In genomic region chr13:43236630-43237029, GRCm38 (mm10) we compare ENCODE assay signal across 8 mouse cellular contexts.
DNase-seq lines count a peak whose midpoint lies in the region; ATAC-seq and TF ChIP-seq lines count a peak whose summit lies in the region.

No protein-coding gene starts in this region.

- TF ChIP-seq RAD21 in MEL (IDR thresholded peaks at IDR 0.05; ENCODE audit: low read depth, low read length), result no peak

- H3K9me3 ChIP-seq in embryonic facial prominence, embryonic 13.5 days, result no peaks in the 10 kb centered on the region
- H3K9me3 ChIP-seq in embryonic facial prominence, embryonic 10.5 days, result no peaks in the 10 kb centered on the region
- H3K9me3 ChIP-seq in MEL (replicated peaks; ENCODE audit: insufficient read depth, low read length), result no peaks in the 10 kb centered on the region
- no peaks in the 10 kb centered on the region for H3K9me3 ChIP-seq in liver, embryonic 14.5 days (ENCODE audit: control insufficient read depth, low read length)

- no peak overlapping the region for H3K4me2 ChIP-seq in embryonic facial prominence, embryonic 13.5 days
- H3K4me2 ChIP-seq in liver, embryonic 14.5 days (ENCODE audit: low read depth), result peak overlapping the region; percentile 74

- no peaks in the 10 kb centered on the region for H3K27me3 ChIP-seq in embryonic facial prominence, embryonic 13.5 days
- H3K27me3 ChIP-seq in embryonic facial prominence, embryonic 10.5 days (replicated peaks; ENCODE audit: low read depth, poor library complexity, severe bottlenecking), result no peaks in the 10 kb centered on the region
- H3K27me3 ChIP-seq in MEL (ENCODE audit: control insufficient read depth in 1 of 2, insufficient read depth in 2 of 2, low read length in 2 of 2), result no peaks in the 10 kb centered on the region
- H3K27me3 ChIP-seq in liver, embryonic 14.5 days (ENCODE audit: control insufficient read depth, insufficient read depth, low read length), result no peaks in the 10 kb centered on the region

- TF ChIP-seq EP300 in MEL (IDR thresholded peaks at IDR 0.05; ENCODE audit: low read depth in 1 of 2, low read length in 2 of 2), result no peak
- TF ChIP-seq EP300 in liver, embryonic 14.5 days (IDR thresholded peaks at IDR 0.05; ENCODE audit: low read depth), result no peak; the same call in 1 of the 2 replicates

- DNase-seq in embryonic facial prominence, embryonic 10.5 days (ENCODE audit: low spot score), result no peak
- no peak for DNase-seq in MEL (ENCODE audit: low read depth, low spot score)
- DNase-seq in heart, postnatal 14 days, result peak; percentile 52 to 67
- no peak for DNase-seq in liver, embryonic 14.5 days (ENCODE audit: low read depth in 3 of 3, low spot score in 3 of 3)
- DNase-seq in thymus, postnatal 0 days (ENCODE audit: low spot score), result no peak
- DNase-seq in urinary bladder, postnatal 4 days (ENCODE audit: low spot score in 2 of 2), result no peak

- no peaks in the 10 kb centered on the region for H3K36me3 ChIP-seq in embryonic facial prominence, embryonic 13.5 days
- no peaks in the 10 kb centered on the region for H3K36me3 ChIP-seq in embryonic facial prominence, embryonic 10.5 days (replicated peaks)
- peaks cover 0 to 35% of the 10 kb centered on the region in 2 experiments; a peak in 2 of 4 replicates for H3K36me3 ChIP-seq in MEL (ENCODE audit: control insufficient read depth in 1 of 2, insufficient read depth in 2 of 2, low read length in 2 of 2)
- no peaks in the 10 kb centered on the region for H3K36me3 ChIP-seq in liver, embryonic 14.5 days (replicated peaks; ENCODE audit: control insufficient read depth, insufficient read depth, low read depth)

- TF ChIP-seq CTCF in MEL (IDR thresholded peaks at IDR 0.05 in 2 of 3, conservative IDR thresholded peaks at IDR 0.05 in 1 of 3; ENCODE audit: control insufficient read depth in 1 of 3, insufficient read depth in 1 of 3, low read depth in 2 of 3, low read length in 3 of 3, poor library complexity in 1 of 3, severe bottlenecking in 1 of 3), result no peak
- no peak for TF ChIP-seq CTCF in liver, embryonic 14.5 days (IDR thresholded peaks at IDR 0.05; ENCODE audit: low read depth)

- no peak for ATAC-seq in embryonic facial prominence, embryonic 13.5 days (ENCODE audit: insufficient number of reproducible peaks, insufficient read depth, low FRiP score, low TSS enrichment, low read depth)
- ATAC-seq in liver, embryonic 14.5 days (ENCODE audit: insufficient read depth), result no peak
- no peak for ATAC-seq in cerebellum, adult (ENCODE audit: insufficient number of reproducible peaks, low FRiP score, low TSS enrichment)

- no peak overlapping the region for H3K9ac ChIP-seq in embryonic facial prominence, embryonic 13.5 days
- no peak overlapping the region for H3K9ac ChIP-seq in MEL (ENCODE audit: control insufficient read depth, low read depth, low read length, poor library complexity, severe bottlenecking)
- peak overlapping the region; percentile 9; the same call in 1 of the 2 replicates for H3K9ac ChIP-seq in liver, embryonic 14.5 days (replicated peaks)

- intact Hi-C loops in heart, postnatal 14 days (cut with DNase I), result loop anchor here (5.0 kb wide), 1 partner anchor 34 kb away; no protein-coding TSS in a partner anchor

- no peak for TF ChIP-seq POLR2A in MEL (IDR thresholded peaks at IDR 0.05; ENCODE audit: control insufficient read depth in 1 of 2, insufficient read depth in 1 of 2, low read depth in 1 of 2, low read length in 2 of 2, poor library complexity in 1 of 2)

- 0 out of 2 replicates have a peak overlapping the region, but pooled peaks have one; percentile 1 for H3K27ac ChIP-seq in embryonic facial prominence, embryonic 13.5 days
- no peak overlapping the region for H3K27ac ChIP-seq in embryonic facial prominence, embryonic 10.5 days (replicated peaks)
- no peak overlapping the region for H3K27ac ChIP-seq in MEL (ENCODE audit: control insufficient read depth, low read depth, low read length)
- H3K27ac ChIP-seq in liver, embryonic 14.5 days, result peak overlapping the region; percentile 95

- H3K4me3 ChIP-seq in embryonic facial prominence, embryonic 13.5 days, result no peak overlapping the region
- H3K4me3 ChIP-seq in embryonic facial prominence, embryonic 10.5 days, result no peak overlapping the region
- no peak overlapping the region for H3K4me3 ChIP-seq in MEL (ENCODE audit: control insufficient read depth in 1 of 2, insufficient read depth in 1 of 2, low read depth in 2 of 2, low read length in 2 of 2)
- no peak overlapping the region for H3K4me3 ChIP-seq in liver, embryonic 14.5 days (ENCODE audit: insufficient read depth in 1 of 2, low read depth in 2 of 2, low read length in 2 of 2)

- peaks cover 40% of the 10 kb centered on the region for H3K4me1 ChIP-seq in embryonic facial prominence, embryonic 13.5 days
- peaks cover 41% of the 10 kb centered on the region for H3K4me1 ChIP-seq in embryonic facial prominence, embryonic 10.5 days
- H3K4me1 ChIP-seq in MEL (ENCODE audit: control insufficient read depth in 1 of 2, insufficient read depth in 2 of 2, low read length in 2 of 2), result peaks cover 27 to 59% of the 10 kb centered on the region in 2 experiments
- H3K4me1 ChIP-seq in liver, embryonic 14.5 days (replicated peaks; ENCODE audit: control insufficient read depth in 2 of 2, insufficient read depth in 2 of 2, low read length in 1 of 2), result peaks cover 57 to 65% of the 10 kb centered on the region in 2 experiments

- 78% methylated on average over 6 of the region's 6 CpGs for WGBS in embryonic facial prominence, embryonic 13.5 days
- WGBS in embryonic facial prominence, embryonic 10.5 days, result 79% methylated on average over 6 of the region's 6 CpGs
- 11% methylated on average over 6 of the region's 6 CpGs for WGBS in liver, embryonic 14.5 days (ENCODE audit: insufficient replicate concordance)

- no peaks in the 10 kb centered on the region for H3K79me2 ChIP-seq in MEL (ENCODE audit: control insufficient read depth, insufficient read depth, low read length, poor library complexity)

TF ChIP-seq in MEL, 35 proteins besides CTCF, POLR2A, EP300 and RAD21:
- peak; percentile 6; the same call in 1 of the 2 replicates for TF ChIP-seq TCF12 (IDR thresholded peaks at IDR 0.05; ENCODE audit: low read depth, low read length)
- no peak for TF ChIP-seq MYB (IDR thresholded peaks at IDR 0.05; ENCODE audit: low read depth, low read length)

Comparison
In these comparisons a context has a peak if more than half of its experiments do, and no peak if none do; other contexts are left out.
1. H3K27ac ChIP-seq: peak in embryonic facial prominence, embryonic 13.5 days (single experiment) and liver, embryonic 14.5 days (single experiment); none in embryonic facial prominence, embryonic 10.5 days (single experiment) and MEL (single experiment).
2. DNase-seq: peak in heart, postnatal 14 days (2 of 2); none in embryonic facial prominence, embryonic 10.5 days (single experiment), MEL (single experiment), liver, embryonic 14.5 days (0 of 3), thymus, postnatal 0 days (single experiment) and urinary bladder, postnatal 4 days (0 of 2).